Mouse (Mus musculus) granulocyte monocyte progenitor cell, adult 5-6 weeks (primary cell): Measurements from ENCODE around the gene Gramd1b. TPM values are rescaled to one million over a fixed set of nuclear protein-coding genes. Genes with fewer than 3 reads are reported as not detected.

ENCODE experiments used
- ATAC-seq: replicated peaks from 2 replicates; pipeline ENCODE4 v1.8.0; 2016; ENCODE audit warnings: mild to moderate bottlenecking, moderate TSS enrichment, inconsistent platforms; ENCODE audit not compliant: poor library complexity, severe bottlenecking
- total RNA-seq, 2 experiments: library from RNA; stranded (forward) in 1 of 2; stranded (reverse) in 1 of 2; fragments of 200-712, 200-1000 nt in 1 of 2; fragments of >200 nt in 1 of 2; fragmentation: Nextera tagmentation in 1 of 2; gene quantifications; 2 replicates each; pipeline ENCODE4 v1.2.3; 2014 to 2017

Gramd1b gene
- total RNA-seq, 2 experiments from 2014 or later = 5.3 to 25.8 TPM

DNA sequence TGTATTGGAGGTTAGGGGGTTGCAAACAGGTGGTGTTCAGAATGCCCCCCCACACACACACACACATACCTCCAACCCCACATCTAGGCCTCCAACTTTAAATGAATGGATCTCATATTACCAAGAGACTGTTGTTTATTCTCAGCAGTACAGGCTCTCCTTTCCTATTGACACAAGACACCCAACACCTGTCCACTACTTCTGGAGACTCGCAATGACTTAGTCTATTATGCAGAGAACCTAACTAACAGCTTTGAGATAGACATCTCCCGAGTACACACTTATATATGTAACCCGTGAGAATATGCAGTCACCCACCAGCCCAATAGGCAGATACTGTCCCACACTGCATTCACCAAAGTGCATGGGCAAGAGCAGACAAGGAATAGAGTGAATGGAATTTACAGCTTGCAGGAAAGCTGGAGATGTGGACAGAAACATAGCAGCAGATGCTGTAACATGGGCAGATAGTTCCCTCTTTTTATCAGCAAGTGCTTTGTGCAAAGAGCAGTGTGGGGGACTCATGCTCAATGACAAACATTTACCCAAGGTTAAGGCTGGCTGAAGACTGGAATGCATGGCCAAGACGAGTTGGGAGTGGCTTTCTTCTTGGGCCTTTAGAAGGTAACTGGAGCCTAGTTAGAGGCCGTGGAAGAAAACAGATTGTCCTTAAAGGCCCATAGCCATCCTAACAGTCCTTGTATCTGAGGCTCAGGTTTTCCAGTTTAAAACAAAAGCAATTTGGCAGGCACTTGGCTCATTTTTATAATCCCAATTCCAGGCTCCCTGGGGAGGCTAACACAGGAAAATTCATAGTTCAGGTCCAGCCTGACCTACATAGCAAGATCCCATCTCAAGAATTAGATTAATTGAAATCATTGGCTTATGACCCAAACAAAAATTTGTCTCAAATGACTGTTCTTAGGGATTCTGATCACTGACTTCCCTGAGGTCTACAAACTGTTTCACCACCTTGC, 71.6 kb downstream of the Gramd1b start:
- ATAC-seq = no peak

GRCm38 (mm10) chr9:40458559-40459303, 72.5 kb downstream of the Gramd1b start:
- ATAC-seq = no peak

DNA sequence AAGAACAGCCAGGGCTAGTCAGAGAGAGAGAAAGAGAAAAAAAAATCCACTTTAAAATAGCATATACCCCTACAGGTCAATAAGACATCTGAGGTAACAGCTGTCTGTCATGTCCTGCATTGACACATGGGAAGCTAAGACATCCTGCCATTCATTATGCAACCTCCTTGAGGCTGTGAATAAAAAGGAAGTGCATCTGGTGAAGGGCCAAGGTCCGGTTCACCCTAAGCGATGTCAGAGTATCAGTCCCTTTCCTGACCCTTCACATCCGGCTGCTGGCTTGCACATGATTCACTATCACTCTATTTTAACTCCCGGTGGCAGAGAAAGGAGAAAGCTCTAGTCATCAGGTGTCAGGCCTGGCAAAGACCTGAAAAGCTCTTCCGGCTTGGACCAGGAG, 73.7 kb downstream of the Gramd1b start:
- ATAC-seq = peak; percentile 66

DNA sequence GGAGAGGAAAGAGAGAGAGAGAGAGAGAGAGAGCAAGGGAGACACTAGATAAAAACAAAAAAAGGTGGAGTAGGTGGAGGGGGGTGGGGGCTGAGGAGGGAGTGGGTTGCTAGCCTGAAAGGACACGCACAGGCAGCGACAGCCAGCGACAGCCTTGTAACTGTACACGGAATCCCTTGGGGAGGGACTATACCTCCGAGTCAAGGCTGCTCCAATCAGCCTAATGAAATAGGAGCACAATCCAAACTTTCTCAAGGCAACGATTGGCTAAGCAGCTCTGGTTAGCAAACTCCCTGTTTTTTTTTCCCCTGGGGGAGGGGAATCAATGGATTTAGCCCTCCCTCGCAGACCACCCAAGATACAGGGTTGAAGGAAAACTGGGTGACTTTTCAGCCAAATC, 75.0 kb downstream of the Gramd1b start:
- no peak for ATAC-seq

DNA sequence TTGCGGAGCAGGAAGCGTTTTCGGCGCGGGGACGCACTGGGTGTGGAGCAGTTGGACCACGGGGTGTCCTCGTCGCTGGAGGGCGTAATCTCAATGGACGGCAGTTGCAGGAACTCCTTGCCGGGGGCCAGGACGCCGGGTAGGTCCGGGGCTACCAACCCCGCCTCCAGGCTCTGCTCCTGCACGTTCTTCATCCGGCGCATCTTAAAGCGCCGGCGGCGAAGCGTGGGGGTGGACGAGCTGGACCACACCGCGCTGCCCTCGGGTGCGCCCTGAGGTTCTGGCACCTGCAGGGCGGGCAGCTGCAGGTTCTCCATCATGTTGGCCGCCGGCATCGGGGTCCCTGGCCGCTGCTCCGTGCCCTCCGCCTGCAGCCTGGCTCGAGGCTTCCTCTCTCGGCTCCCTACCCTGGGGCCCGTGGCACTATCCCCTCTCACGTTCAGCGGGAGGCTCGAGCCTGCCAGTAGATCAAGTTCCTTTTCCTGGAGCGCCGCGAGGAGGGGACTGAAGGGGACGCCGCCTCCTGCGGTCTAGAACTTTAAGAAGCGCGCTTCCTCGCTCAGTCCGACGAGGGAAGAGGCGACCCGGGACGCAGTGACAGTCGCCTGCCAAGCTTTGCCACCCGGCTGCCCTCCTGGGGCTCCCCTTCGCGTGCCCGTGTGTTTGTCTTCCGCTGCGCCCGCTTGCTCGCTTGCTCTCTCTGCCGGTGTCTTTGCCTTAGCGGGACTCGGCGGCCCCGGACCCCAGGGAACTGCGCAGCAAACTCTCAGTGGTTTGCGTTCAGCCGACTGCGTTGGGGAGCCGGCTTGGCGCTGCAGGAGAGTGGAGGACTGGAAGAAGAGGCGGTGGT, 75.6 kb downstream of the Gramd1b start:
- ATAC-seq = peak; percentile 63

GRCm38 (mm10) chr9:40455020-40455335, 76.2 kb downstream of the Gramd1b start:
- no peak for ATAC-seq

- ATAC-seq = no peak
These were observed 77.3 kb downstream of the Gramd1b start for GRCm38 (mm10) chr9:40453889-40454288.

GRCm38 (mm10) chr9:40452208-40452607, 79.0 kb downstream of the Gramd1b start:
- ATAC-seq = no peak; the same call in 1 of the 2 replicates

DNA sequence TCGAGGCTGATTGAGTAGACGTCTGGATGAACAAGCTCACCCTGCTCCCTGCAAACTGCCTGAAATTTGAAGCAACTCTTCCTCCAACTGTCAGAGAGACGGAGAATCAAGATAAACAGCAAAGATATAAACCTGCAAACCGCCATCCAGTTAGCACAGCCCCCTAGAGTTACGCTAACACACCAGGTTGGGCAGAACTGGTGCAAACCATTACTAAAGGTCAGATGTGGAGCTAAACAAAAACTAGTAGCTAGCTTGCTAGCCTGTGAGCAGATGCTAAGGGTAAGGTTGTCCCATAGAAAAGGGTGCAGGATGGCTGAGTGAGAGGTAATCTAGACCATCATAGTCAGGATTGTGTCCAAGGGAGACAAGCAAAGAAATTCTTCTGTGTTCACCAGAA, 80.4 kb downstream of the Gramd1b start:
- ATAC-seq = no peak

DNA sequence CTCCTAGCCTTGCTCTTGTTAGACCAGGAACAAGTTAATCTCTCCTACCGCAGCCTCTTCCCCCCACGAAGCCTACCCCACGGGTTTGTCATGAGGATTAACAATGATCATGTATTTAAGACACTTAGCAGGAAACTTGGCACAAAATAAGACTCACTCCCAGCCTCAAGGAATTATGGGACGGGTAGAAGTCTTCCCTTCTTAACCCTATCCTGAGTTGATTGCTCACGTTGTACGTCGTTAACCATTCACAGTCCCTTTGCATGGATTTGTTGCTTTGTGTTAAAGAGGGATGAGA, 80.8 kb downstream of the Gramd1b start:
- no peak for ATAC-seq

DNA sequence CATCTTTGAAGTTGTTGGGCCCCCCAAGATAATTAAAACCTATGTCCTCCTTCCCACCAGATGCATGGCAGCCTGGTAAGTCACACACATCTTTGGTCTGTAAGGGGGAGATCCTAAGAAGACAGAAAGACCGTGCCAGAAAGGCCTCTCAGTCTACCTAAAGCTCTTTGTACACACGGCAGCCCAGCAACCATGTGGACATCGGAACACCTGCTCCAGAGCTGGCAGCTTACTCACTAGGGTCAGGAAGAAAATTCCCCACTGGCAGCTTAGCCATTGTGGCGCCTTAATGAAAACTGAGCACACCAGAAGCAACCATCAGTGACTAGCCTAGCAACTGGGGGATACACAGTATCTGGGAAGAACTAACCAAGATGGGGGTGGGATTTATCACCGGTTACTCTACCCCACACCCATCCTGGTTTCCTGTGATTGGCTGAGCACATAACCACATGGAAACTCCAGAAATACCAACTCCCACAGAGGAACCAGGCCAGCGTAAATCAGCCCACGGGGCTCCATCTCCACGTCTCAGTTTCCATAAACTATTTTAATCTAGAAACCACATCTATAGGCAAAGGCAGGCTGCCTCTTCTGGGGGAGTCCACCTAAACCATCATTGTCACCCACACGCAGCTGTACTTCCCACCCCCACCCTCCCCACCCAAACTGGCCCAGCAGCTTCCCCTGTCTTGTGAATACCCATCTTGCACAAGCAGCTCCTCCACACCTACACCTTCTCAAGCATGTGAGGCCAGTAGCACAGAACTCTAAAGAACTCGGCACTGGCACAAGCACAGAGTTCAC, 81.4 kb downstream of the Gramd1b start:
- peak; percentile 39 for ATAC-seq

GRCm38 (mm10) chr9:40448646-40449243, 82.4 kb downstream of the Gramd1b start:
- ATAC-seq = no peak

DNA sequence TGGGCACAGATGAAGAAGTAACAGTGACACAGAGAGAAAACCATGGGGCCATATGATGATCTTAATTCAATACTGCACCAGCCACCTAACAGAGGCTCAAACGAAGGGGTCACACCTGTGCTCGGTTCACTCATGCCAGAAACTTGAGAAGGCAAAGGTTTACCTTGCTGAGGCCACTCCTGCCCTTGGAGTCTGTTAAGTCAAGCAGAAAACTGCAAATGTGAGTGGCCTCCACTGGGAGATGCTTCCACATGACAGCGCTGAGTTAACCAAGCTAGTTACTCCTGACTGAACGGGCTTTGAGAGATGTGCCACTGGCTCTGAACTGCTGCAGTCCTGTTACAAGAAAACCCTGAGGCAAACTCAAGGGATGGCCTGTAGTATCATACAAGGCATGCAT, 83.9 kb downstream of the Gramd1b start:
- ATAC-seq = no peak

GRCm38 (mm10) chr9:40444961-40445360, 86.2 kb downstream of the Gramd1b start:
- ATAC-seq = no peak

DNA sequence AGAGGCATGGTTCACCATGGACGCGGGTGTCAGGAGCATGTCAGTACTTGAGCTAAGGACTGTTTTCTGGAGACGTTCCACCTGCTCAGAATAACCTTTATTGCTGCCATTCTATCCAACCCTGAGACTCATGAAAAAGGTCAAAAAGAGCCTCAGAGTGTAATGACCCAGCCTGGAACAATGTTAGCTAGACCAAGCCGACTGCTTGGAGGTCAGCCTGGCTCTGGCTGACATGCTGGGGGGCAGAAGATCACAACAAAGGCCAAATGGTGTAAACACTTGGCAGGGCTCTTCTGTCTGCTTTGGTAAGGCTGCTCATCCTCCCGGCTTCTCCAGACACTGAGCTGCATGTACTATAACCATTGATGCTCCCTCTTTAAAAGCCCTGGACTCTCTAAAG, 88.4 kb downstream of the Gramd1b start:
- no peak for ATAC-seq

DNA sequence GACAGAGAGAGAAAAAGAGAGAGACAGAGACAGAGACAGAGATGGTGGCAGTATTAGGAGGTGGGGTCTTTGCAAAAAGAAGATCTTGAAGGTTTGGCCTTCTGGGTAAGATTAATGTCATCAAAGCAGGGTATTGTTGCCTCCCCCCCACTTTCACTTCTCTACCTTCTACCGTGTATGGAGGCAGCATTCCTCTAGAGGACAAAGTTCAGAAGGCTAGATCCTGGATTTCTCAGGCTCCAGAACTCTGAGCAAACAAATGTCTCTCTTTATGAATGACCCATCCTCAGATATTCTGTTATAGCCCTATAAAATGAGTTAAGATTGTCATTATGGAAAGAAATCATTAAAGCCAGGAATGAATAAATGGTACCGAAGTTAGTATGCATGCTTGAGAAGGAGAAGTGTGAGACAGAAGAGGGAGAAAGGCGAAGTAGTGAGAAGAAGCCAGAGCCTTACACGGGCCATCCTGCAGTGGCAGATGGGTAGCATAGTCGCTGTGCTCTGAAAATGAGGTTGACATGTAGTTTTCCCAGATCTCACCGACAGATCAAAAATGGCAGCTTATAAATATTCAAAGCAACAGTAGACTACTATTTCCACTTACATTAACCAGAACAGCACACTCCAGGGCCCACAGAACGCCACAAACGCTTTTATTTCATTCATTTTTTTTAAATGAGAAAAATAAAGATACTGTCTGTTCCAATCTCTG, 91.1 kb downstream of the Gramd1b start:
- ATAC-seq = no peak

DNA sequence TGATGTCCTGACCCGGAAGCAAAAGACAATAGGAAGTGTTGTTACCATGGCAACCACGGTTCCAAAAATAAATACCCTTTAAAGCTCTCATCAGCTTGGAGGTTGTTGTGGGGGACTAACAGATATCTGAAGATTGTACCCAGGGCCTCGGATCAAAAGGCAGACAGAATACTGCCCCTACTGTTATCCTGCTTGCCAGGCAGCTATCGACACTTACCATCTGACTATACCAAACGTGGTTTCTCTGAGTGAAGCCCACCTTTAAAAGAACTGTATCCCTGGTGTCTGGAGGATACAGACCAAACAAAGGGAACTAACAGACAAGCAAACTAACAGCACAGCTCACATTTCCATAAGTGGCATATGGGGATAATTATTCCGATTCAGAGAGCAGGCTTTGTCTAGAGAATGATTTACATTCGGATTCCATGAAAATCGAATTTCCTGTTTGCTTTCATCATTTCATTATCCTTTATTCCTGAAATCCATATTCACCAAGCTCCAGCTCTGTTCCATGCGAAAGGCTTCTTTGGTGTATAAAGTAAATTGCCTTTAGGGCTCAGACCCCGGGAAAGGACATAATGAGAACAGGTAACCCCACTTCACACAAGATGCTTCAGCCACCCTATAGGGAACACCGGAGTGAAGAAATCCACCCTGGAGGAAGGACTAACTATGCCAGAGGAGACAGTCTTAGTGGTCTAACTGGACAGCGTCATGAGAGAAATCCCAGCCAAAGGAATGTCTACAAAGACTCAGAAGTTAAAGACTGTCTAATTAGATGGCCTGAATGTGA, 92.3 kb downstream of the Gramd1b start:
- no peak for ATAC-seq

GRCm38 (mm10) chr9:40437891-40438290, 93.3 kb downstream of the Gramd1b start:
- ATAC-seq = no peak
